Mouse (Mus musculus) bone marrow macrophage, adult 2 months (primary cell): Measurements from ENCODE around the gene Pdlim5.

Source experiments
- CTCF ChIP-seq: IDR thresholded peaks from 2 replicates; pipeline ENCODE4 v1.5.1; 2012; ENCODE audit warnings: low read depth, mild to moderate bottlenecking, low read length, moderate library complexity
- POLR2A ChIP-seq: IDR thresholded peaks from 2 replicates; pipeline ENCODE4 v1.6.1; 2012; ENCODE audit warnings: mild to moderate bottlenecking, low read depth, low read length, borderline replicate concordance

DNA sequence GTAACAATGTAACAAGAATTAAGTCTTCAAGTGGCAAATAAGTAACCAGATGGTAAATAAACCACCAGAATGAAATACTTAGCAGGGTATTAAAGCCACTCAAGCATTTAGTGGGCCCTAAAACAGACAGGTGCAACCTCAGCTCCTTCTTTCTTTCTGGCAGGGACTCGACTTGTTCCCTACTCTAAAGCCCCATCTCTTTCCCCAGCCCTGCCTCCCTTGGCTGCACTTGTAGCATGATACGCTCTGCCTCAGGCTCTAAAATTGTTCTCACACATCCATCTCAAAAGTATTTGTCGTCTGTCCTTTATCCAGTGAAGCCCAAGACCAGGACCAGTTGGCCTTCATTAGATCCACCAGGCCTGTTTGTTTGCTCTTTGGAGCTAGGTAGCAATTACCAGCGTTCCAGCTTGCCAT lies 28.0 kb upstream of the Pdlim5 start:
- TF ChIP-seq CTCF: no peak
- TF ChIP-seq POLR2A: no peak
